Mouse (Mus musculus) stomach, embryonic 16.5 days (tissue): ENCODE results near the gene Cyp46a1. TPM values are rescaled to one million over a fixed set of nuclear protein-coding genes. Genes with fewer than 3 reads are reported as not detected.

Source experiments
- ATAC-seq: fragments of 200-750 bp; cut with Nextera tagmentation; 2 replicates; pipeline ENCODE4 v1.8.0; 2017; ENCODE audit warnings: moderate number of reproducible peaks, moderate TSS enrichment; ENCODE audit not compliant: insufficient read depth, low FRiP score
- H3K27ac ChIP-seq: fragments of 300-500 bp; sonication (generic); 2 replicates; pipeline ENCODE4 v1.5.1; 2014; ENCODE audit warnings: low read length
- H3K27me3 ChIP-seq: fragments of 300-500 bp; sonication (generic); 2 replicates; pipeline ENCODE4 v1.6.1; 2014; ENCODE audit warnings: low read length, control low read depth, mixed read lengths; ENCODE audit not compliant: control insufficient read depth, insufficient read depth
- H3K36me3 ChIP-seq: fragments of 300-500 bp; sonication (generic); 2 replicates; pipeline ENCODE4 v1.6.1; 2014; ENCODE audit warnings: low read length; ENCODE audit not compliant: control insufficient read depth, insufficient read depth
- H3K4me1 ChIP-seq: fragments of 300-500 bp; sonication (generic); 2 replicates; pipeline ENCODE4 v1.6.1; 2014; ENCODE audit warnings: low read length, control low read depth, mixed read lengths; ENCODE audit not compliant: control insufficient read depth, insufficient read depth
- H3K4me2 ChIP-seq: fragments of 300-500 bp; sonication (generic); 2 replicates; pipeline ENCODE4 v1.6.1; 2014; ENCODE audit warnings: low read depth, low read length, mixed read lengths
- H3K4me3 ChIP-seq: fragments of 300-500 bp; sonication (generic); replicated peaks from 2 replicates; pipeline ENCODE4 v1.5.1; 2014; ENCODE audit warnings: mild to moderate bottlenecking, low read length
- H3K9ac ChIP-seq: fragments of 300-500 bp; sonication (generic); 2 replicates; pipeline ENCODE4 v1.6.1; 2014; ENCODE audit warnings: low read length
- H3K9me3 ChIP-seq: fragments of 300-500 bp; sonication (generic); replicated peaks from 2 replicates; pipeline ENCODE4 v1.6.1; 2016; ENCODE audit warnings: low read length, control low read depth; ENCODE audit not compliant: control insufficient read depth
- WGBS: fragments of 180-500 bp; shearing (Covaris S2); extraction: QIAGEN DNeasy Blood & Tissue Kit; methylation state at CpG from one replicate; pipeline ENCODE4 v1.1.7; 2014; 5-methylcytosine and 5-hydroxymethylcytosine counted together
- polyA plus RNA-seq: library from polyadenylated mRNA; unstranded; fragments of >200 nt; fragmentation: Nextera tagmentation; extraction: Ambion mirVana; gene quantifications from 2 replicates; pipeline ENCODE4 v1.2.1, GENCODE M21; 2015

The Cyp46a1 gene
- polyA plus RNA-seq, 1 experiment from 2014 or later = 8.5 TPM

DNA sequence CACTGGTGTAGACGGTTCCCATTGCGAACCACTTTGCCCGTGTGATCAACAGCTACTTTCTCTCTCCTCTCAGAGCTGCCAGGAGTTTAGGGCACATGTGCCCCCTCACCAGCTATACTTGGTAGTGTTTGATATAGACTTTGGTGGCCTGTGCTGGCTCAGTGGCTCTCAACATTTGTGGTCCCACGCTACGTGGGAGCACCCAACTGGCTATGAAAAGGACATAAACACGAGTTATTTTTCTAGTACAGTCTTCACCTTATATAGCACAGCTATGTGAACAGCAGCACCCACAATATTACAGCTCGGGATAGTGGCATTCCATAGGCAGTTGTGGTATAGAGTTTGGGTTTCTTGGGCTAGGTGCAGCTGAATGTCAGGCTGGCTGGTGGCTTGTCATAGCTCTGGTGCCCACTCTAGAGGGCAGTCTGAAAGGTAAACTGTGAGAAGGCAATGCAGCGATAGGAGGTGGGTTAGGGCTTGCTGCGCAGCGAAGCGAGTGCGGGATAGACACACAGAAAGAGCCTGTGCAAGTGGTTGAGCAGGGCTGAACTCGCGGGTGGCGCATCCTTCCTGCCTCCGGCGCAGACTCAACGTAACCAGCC lies 16.3 kb upstream of the Cyp46a1 start:
- ATAC-seq = no peak
- no peak overlapping the region for H3K27ac ChIP-seq
- no peak overlapping the region for H3K4me2 ChIP-seq
- H3K27me3 ChIP-seq = peaks cover 46% of the 10 kb centered on the region
- no peaks in the 10 kb centered on the region for H3K9me3 ChIP-seq
- H3K36me3 ChIP-seq = no peaks in the 10 kb centered on the region
- no peak overlapping the region for H3K9ac ChIP-seq
- no peak overlapping the region for H3K4me3 ChIP-seq
- H3K4me1 ChIP-seq = peaks cover 3% of the 10 kb centered on the region; the same call in 1 of the 2 replicates
- 22% methylated on average over 18 of the region's 18 CpGs for WGBS

DNA sequence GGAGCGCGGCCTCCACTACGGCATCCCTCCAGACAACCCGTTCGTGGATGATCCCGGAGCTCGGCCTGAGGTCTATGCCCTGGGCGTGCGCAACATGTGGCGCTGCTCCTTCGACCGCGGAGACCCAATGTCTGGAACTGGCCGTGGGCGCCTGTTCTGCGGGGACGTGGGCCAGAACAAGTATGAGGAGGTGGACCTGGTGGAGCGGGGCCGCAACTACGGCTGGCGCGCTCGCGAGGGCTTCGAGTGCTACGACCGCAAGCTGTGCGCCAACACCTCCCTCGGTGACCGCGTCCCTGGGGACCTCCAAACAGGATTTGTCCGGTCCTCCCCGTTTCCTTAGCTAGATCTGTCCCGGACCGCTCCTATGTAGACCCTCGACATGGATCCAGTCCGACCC lies 15.7 kb upstream of the Cyp46a1 start:
- WGBS = 14% methylated on average over 37 of the region's 37 CpGs

DNA sequence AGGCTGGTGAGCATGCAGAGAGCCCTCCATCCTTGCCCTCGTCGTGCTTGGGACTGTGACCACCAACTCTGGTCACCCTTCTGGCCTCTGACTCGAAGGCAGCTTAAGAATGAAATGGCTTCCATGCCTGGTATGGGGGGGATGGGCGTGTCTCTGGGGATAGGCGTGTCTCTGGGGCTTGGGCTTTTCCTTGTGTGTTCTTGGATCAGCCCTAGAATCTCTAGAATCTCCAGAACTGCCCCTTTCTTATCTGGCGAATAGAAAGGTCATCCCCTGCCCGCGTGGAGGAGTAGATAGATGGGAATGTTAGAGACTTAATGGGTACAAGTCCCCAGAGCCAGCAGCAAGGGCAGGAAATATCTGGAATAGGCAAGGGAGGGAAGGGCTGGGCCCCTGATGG lies 14.1 kb upstream of the Cyp46a1 start:
- no peaks in the 10 kb centered on the region for H3K36me3 ChIP-seq
- no peaks in the 10 kb centered on the region for H3K9me3 ChIP-seq
- H3K4me1 ChIP-seq = peaks cover 3% of the 10 kb centered on the region; the same call in 1 of the 2 replicates
- no peak overlapping the region for H3K9ac ChIP-seq
- H3K27ac ChIP-seq = no peak overlapping the region
- 20% methylated on average over 8 of the region's 8 CpGs for WGBS
- no peak overlapping the region for H3K4me2 ChIP-seq
- H3K27me3 ChIP-seq = peaks cover 46% of the 10 kb centered on the region
- H3K4me3 ChIP-seq = no peak overlapping the region
- ATAC-seq = no peak

More for the DNA sequence above, 15.7 kb upstream of the Cyp46a1 start:
- no peak for ATAC-seq
- Histone ChIP-seq H3K9ac (no peak overlapping the region), H3K4me2 (no peak overlapping the region), H3K27ac (no peak overlapping the region), H3K4me1 (peaks cover 3% of the 10 kb centered on the region; the same call in 1 of the 2 replicates), H3K9me3 (no peaks in the 10 kb centered on the region), H3K27me3 (peaks cover 46% of the 10 kb centered on the region), H3K4me3 (no peak overlapping the region), H3K36me3 (no peaks in the 10 kb centered on the region)

DNA sequence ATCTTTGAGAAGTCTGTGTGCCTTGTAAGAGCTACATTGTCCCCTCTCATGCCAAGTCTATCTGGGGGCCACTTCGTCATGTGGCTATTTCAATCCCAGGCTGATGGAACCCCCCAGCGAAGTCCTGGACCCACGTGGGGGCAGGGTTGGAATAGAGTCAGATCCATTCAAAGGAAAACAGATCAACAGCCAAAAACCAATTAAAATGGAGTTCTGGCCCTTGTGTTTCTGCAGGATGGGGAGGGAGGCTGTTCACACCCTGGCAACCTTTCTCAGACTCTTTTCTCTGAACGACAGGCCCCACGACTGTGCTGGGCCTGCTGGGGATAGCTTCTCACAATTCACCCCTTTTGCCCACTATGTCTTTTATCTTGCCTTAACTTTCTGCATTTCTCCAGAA lies 7.8 kb upstream of the Cyp46a1 start:
- Histone ChIP-seq H3K27ac (no peak overlapping the region), H3K4me2 (no peak overlapping the region), H3K27me3 (peaks cover 33% of the 10 kb centered on the region), H3K9ac (no peak overlapping the region), H3K4me1 (peaks cover 9% of the 10 kb centered on the region), H3K4me3 (no peak overlapping the region), H3K9me3 (no peaks in the 10 kb centered on the region), H3K36me3 (no peaks in the 10 kb centered on the region)
- 56% methylated on average over 5 of the region's 5 CpGs for WGBS
- no peak for ATAC-seq

DNA sequence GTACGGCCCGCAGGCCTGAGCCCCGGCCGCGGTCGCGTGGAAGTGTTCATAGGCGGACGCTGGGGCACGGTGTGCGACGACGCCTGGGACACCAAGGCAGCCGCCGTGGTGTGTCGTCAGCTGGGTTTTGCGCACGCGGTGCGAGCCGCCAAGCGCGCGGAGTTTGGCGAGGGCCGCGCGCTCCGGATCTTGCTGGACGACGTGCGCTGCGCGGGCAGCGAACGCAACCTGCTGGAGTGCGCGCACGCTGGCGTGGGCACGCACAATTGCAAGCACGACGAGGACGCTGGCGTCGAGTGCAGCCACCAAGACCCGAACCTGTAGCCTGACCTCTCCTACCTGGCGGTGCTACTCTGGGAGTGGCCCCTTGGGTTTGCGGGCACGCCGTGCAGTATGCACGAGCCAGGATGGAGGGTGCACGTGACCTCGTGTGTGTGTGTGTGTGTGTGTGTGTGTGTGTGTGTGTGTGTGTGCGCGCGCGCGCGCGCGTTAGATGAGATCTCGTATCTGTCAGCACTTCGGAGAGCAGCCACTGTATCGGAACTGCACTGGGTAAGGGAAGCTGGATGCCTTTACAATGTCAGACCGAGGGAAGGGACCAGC lies 6.2 kb upstream of the Cyp46a1 start:
- peaks cover 33% of the 10 kb centered on the region for H3K27me3 ChIP-seq
- H3K9me3 ChIP-seq = no peaks in the 10 kb centered on the region
- no peaks in the 10 kb centered on the region for H3K36me3 ChIP-seq
- H3K4me3 ChIP-seq = peak overlapping the region; percentile 40
- H3K27ac ChIP-seq = no peak overlapping the region
- peak; percentile 17; the same call in 1 of the 2 replicates for ATAC-seq
- H3K4me1 ChIP-seq = peaks cover 9% of the 10 kb centered on the region
- peak overlapping the region; percentile 49 for H3K9ac ChIP-seq
- H3K4me2 ChIP-seq = peak overlapping the region; percentile 77
- under 1% methylated on average over 66 of the region's 66 CpGs for WGBS

DNA sequence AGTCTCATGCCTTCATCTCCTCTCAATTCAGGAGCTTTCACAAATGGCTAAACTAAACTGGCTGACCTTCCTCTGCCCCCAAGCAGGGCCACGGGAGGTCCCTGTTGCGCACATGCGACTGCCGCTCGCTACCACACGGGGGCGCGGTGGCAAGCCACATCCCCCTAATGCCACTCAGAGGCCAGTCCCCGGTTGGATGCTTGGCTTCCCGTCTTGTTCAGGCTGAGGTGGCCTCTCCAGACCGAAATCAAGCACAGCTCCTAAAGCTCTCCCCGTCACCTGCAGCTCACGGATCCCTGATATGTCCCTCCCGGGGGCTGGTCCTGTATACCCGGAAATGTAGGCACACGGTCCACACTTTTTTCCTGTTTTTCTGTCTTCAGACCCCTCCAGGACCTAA lies 1.1 kb upstream of the Cyp46a1 start:
- Histone ChIP-seq H3K27ac (peak overlapping the region; percentile 80), H3K27me3 (peaks cover 25% of the 10 kb centered on the region), H3K4me2 (peak overlapping the region; percentile 99), H3K4me3 (peak overlapping the region; percentile 69), H3K9me3 (no peaks in the 10 kb centered on the region), H3K4me1 (peaks cover 16% of the 10 kb centered on the region), H3K36me3 (no peaks in the 10 kb centered on the region), H3K9ac (peak overlapping the region; percentile 69)
- peak; percentile 27; the same call in 1 of the 2 replicates for ATAC-seq
- under 1% methylated on average over 16 of the region's 16 CpGs for WGBS

DNA sequence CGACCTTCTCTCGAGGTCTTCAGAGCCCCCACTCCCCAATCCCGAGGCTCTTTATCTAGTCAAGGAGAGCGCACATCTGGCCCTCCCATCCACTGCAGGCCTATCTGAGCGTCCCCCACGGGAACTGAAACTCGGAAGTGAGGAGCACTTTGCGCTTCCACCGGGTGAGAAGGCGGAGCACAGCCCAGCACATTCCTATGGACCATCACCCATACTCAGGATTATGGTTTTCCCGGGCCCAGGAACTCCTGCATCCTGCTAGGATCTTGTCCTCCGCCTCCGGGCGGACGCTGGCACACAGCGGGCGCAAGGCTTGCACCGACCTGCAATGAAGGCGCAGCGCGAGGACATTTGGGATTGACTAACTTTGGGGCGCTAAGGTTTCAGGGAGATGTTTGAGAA lies 699 bp upstream of the Cyp46a1 start:
- H3K4me1 ChIP-seq = peaks cover 12% of the 10 kb centered on the region
- peak overlapping the region; percentile 69 for H3K9ac ChIP-seq
- H3K27ac ChIP-seq = peak overlapping the region; percentile 80
- 1% methylated on average over 22 of the region's 22 CpGs for WGBS
- H3K27me3 ChIP-seq = peaks cover 20% of the 10 kb centered on the region
- peak overlapping the region; percentile 69 for H3K4me3 ChIP-seq
- H3K9me3 ChIP-seq = no peaks in the 10 kb centered on the region
- peak overlapping the region; percentile 99 for H3K4me2 ChIP-seq
- H3K36me3 ChIP-seq = no peaks in the 10 kb centered on the region
- ATAC-seq = peak; percentile 3

DNA sequence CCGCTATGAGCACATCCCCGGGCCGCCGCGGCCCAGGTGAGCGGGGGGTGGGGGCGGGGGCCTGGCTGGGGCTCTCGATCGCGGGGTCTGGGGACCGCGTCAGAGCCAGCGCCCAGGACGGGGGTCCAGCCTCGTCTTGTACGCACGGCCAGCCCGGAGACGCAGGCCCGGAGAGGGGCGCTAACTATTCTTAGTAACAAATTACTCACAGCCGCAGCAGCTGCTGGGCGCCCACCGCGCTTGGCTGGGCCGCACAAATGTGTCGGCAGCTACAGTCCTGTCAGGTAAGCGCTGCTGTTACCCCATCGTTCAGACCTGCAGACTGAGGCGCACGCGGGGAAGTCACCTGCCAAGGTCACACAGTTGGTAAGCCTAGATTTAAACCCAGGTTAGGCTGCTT lies 348 bp downstream of the Cyp46a1 start:
- WGBS = under 1% methylated on average over 32 of the region's 32 CpGs
- peak; percentile 3; the same call in 1 of the 2 replicates for ATAC-seq
- no peaks in the 10 kb centered on the region for H3K9me3 ChIP-seq

DNA sequence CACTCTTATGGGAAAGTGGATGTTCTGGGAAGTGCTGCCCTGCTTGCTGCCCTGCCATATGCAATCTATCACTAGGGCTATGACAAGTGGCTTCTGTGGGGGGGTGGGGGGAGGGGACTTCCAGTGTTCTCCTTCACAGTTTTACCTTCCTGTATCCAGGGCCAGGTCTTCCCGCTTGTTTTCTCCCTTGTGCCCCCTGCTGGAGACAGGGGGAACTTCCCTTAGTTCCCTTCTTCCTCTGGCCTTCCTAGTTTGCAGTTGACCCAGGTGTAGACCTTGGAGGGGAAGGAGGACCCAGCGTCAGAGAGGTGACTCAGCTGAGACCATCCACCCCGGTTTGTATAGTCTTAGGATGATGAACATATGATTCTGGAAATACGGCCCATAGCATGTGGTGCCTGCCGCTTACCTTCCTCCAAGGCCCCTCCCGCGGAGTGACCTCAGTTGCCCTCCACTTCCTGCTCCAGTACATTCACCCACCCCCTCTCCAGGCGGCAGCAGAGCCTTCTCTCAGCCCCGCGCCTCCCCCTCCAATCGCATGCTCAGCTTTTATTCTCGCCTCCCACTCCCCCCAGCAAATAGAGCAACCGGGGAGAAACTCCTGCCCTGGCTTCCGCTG lies 4.5 kb downstream of the Cyp46a1 start:
- peaks cover 6% of the 10 kb centered on the region; the same call in 1 of the 2 replicates for H3K4me1 ChIP-seq
- no peak for ATAC-seq
- H3K4me2 ChIP-seq = no peak overlapping the region
- peaks cover 9% of the 10 kb centered on the region for H3K27me3 ChIP-seq
- 19% methylated on average over 14 of the region's 14 CpGs for WGBS
- H3K36me3 ChIP-seq = no peaks in the 10 kb centered on the region
- H3K9ac ChIP-seq = no peak overlapping the region
- no peak overlapping the region for H3K4me3 ChIP-seq
- H3K27ac ChIP-seq = no peak overlapping the region
- no peaks in the 10 kb centered on the region for H3K9me3 ChIP-seq

More for the DNA sequence above, 348 bp downstream of the Cyp46a1 start:
- Histone ChIP-seq H3K4me3 (peak overlapping the region; percentile 69), H3K27ac (0 out of 2 replicates have a peak overlapping the region, but pooled peaks have one; percentile 34), H3K9ac (peak overlapping the region; percentile 72), H3K36me3 (no peaks in the 10 kb centered on the region), H3K4me1 (peaks cover 12% of the 10 kb centered on the region), H3K27me3 (peaks cover 12% of the 10 kb centered on the region), H3K4me2 (peak overlapping the region; percentile 99)
